Mouse (Mus musculus) brain, embryonic 14.5 days (tissue): ENCODE results near the gene Mxi1.

Experiments
- CTCF ChIP-seq: fragments of 200-500 bp; IDR thresholded peaks from 2 replicates; pipeline ENCODE4 v1.5.1; 2012; ENCODE audit warnings: inconsistent platforms, mild to moderate bottlenecking, moderate library complexity, borderline replicate concordance; ENCODE audit not compliant: insufficient read depth, insufficient read length; ENCODE audit errors: extremely low read depth
- POLR2A ChIP-seq: fragments of 200-500 bp; IDR thresholded peaks from 2 replicates; pipeline ENCODE4 v1.6.1; 2012; ENCODE audit warnings: mild to moderate bottlenecking, inconsistent platforms, borderline replicate concordance; ENCODE audit not compliant: poor library complexity, insufficient read depth, insufficient read length, severe bottlenecking; ENCODE audit errors: extremely low read depth

DNA sequence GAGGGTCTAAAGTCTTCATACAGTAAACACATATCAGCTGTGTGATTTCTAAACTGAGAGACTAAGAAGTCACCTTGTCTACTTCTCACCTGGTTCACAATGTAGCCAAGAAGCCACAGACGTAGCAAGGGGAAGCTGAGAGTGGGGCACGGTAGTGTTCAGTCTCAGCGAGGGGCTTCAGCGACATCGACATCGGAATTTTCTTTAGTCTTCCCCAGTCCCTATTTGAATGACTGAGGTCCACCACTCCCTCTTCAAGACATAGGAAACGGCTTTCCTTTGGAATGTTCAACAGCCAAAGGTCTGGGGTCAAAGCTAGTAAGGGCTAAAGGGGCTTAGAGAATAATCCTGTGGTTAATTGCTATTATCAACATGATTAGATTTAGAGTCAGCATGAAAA, 48.3 kb upstream of the Mxi1 start:
- TF ChIP-seq POLR2A (no peak), CTCF (no peak)
